Mouse (Mus musculus): ENCODE data around the gene Gsto1. TPM values are rescaled to one million over a fixed set of nuclear protein-coding genes. Genes with fewer than 3 reads are reported as not detected.

Gsto1 gene
- polyA plus RNA-seq (2017; shearing (Covaris generic)), result 15.2 TPM

GRCm38 (mm10) chr19:47854796-47855783 is at the start of gene Gsto1:
TSS of gene Gsto1 (plus strand) at chr19:47854970.

DNA sequence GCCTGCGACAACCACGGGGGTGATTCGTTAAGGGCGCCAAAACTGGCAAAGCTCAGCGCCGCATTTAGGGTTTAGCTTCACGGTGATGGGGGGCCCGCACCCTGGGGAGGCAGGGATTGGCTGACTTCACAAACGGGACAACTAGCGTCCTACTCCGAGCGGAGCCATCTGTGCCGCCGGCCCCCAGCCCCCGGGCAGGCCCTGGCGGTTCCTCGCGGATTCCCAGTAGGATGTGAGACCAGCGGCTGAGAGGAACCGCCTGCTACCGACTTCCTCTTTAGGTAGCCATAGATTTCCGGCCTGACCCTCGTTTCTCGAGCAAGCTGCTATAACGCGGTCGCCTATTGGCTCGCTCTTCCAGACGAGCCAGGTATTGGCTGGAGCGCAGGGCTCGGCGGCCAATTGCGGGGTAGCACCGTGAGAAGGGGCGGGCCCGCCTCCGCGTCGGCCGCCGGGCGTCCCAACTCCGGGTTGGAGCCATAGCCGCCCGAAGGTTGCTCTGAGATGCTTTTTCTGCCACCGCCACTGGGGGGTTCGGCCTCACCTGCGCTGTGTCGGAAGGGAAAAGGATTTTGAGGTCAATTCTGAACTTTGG is 10.7 kb downstream of the Gsto1 start, which contains the start of gene Gsto2:
Gene Gsto2, plus strand, starts transcription at position 182 of the 595 bp plus-strand sequence.

Other genes starting within 250 kb of the Gsto1 start
- gene Col17a1, start 162.9 kb upstream of the Gsto1 start, polyA plus RNA-seq (2017; shearing (Covaris generic)), result 0.33 TPM
- gene Sfr1, start 123.3 kb upstream of the Gsto1 start, polyA plus RNA-seq (2017; shearing (Covaris generic)), result 213 TPM
- gene Gsto2, start 10.6 kb downstream of the Gsto1 start, polyA plus RNA-seq (2017; shearing (Covaris generic)), result 0.74 TPM
- gene Cfap43, start 64.3 kb downstream of the Gsto1 start, polyA plus RNA-seq (2017; shearing (Covaris generic)), result not detected
- 45.7 TPM for gene Itprip, start 64.3 kb downstream of the Gsto1 start, polyA plus RNA-seq (2017; shearing (Covaris generic))
- gene Cfap58, start 82.7 kb downstream of the Gsto1 start, polyA plus RNA-seq (2017; shearing (Covaris generic)), result not detected

Measured in effector memory CD4-positive, alpha-beta T cell, adult 7 months (primary cell).